Mouse (Mus musculus) CH12.LX (cell line): ENCODE results near the gene Tma16. TPM values are rescaled to one million over a fixed set of nuclear protein-coding genes. Genes with fewer than 3 reads are reported as not detected.

Experiments used
- DNase-seq: peaks from one replicate; pipeline ENCODE4 v3.0.0-alpha.2; 2013; ENCODE audit errors: extremely low read depth
- H3K27ac ChIP-seq: 2 replicates; pipeline ENCODE4 v1.5.1; 2012; ENCODE audit warnings: low read depth, mild to moderate bottlenecking, control low read depth, moderate library complexity; ENCODE audit not compliant: insufficient read depth
- H3K27me3 ChIP-seq: replicated peaks from 2 replicates; pipeline ENCODE3; 2012; ENCODE audit warnings: inconsistent platforms
- H3K36me3 ChIP-seq, 2 experiments: replicated peaks in 1 of 2; 2 replicates each; pipeline versions ENCODE3 to v1.6.1; 2012; ENCODE audit warnings: inconsistent platforms in 1 of 2, low read length in 1 of 2, mild to moderate bottlenecking in 1 of 2, mixed read lengths in 1 of 2, moderate library complexity in 1 of 2; ENCODE audit not compliant: control insufficient read depth in 1 of 2, insufficient read depth in 1 of 2
- H3K4me1 ChIP-seq, 2 experiments: 2 replicates each; pipeline ENCODE4 v1.6.1; 2012; ENCODE audit warnings: inconsistent platforms in 1 of 2, moderate library complexity in 1 of 2; ENCODE audit not compliant: insufficient read depth in 2 of 2, control insufficient read depth in 1 of 2
- H3K4me2 ChIP-seq: 2 replicates; pipeline ENCODE4 v1.6.1; 2012; ENCODE audit warnings: low read depth, mild to moderate bottlenecking, control low read depth; ENCODE audit not compliant: poor library complexity, insufficient read depth, severe bottlenecking
- H3K4me3 ChIP-seq, 3 experiments: fragments of 150-350 bp in 1 of 3; sonication (generic) in 1 of 3; replicated peaks in 1 of 3; 2 replicates each; pipeline versions ENCODE3 to v1.5.1; 2011 to 2012; ENCODE audit warnings: low read depth in 2 of 3, low read length in 2 of 3, mild to moderate bottlenecking in 2 of 3, moderate library complexity in 2 of 3, control low read depth in 1 of 3, improper control_type of control experiment in 1 of 3, inconsistent platforms in 1 of 3, mixed read lengths in 1 of 3; ENCODE audit not compliant: poor library complexity in 1 of 3
- H3K79me2 ChIP-seq: replicated peaks from 2 replicates; pipeline ENCODE4 v1.6.1; 2012; ENCODE audit warnings: mild to moderate bottlenecking, moderate library complexity; ENCODE audit not compliant: control insufficient read depth, poor library complexity, insufficient read depth, severe bottlenecking; ENCODE audit errors: extremely low read depth
- H3K9ac ChIP-seq: 2 replicates; pipeline ENCODE4 v1.6.1; 2012; ENCODE audit warnings: low read depth, mild to moderate bottlenecking, control low read depth, moderate library complexity; ENCODE audit not compliant: insufficient read depth
- H3K9me3 ChIP-seq: replicated peaks from 2 replicates; pipeline ENCODE3; 2012; ENCODE audit warnings: low read length, inconsistent platforms, mixed read lengths
- BHLHE40 ChIP-seq: IDR thresholded peaks from 2 replicates; pipeline ENCODE4 v1.6.1; 2011; ENCODE audit warnings: mild to moderate bottlenecking, low read depth, low read length, improper control_type of control experiment
- CHD2 ChIP-seq: IDR thresholded peaks from 2 replicates; pipeline ENCODE4 v1.6.1; 2011; ENCODE audit warnings: low read length, improper control_type of control experiment
- CTCF ChIP-seq, 2 experiments: IDR thresholded peaks in 1 of 2; conservative IDR thresholded peaks in 1 of 2; 2 replicates each; pipeline ENCODE4 v1.5.1; 2011 to 2012; ENCODE audit warnings: low read depth in 2 of 2, low read length in 2 of 2, improper control_type of control experiment in 1 of 2, inconsistent platforms in 1 of 2, mild to moderate bottlenecking in 1 of 2, moderate library complexity in 1 of 2
- E2F4 ChIP-seq: IDR thresholded peaks from 2 replicates; pipeline ENCODE4 v1.6.1; 2011; ENCODE audit warnings: low read depth, low read length, improper control_type of control experiment; ENCODE audit not compliant: insufficient replicate concordance
- EP300 ChIP-seq: IDR thresholded peaks from 2 replicates; pipeline ENCODE4 v1.6.1; 2011; ENCODE audit warnings: low read length, improper control_type of control experiment
- ETS1 ChIP-seq: conservative IDR thresholded peaks from 2 replicates; pipeline ENCODE4 v1.6.1; 2012; ENCODE audit warnings: low read depth, mild to moderate bottlenecking, inconsistent platforms, low read length, improper control_type of control experiment, moderate library complexity
- HCFC1 ChIP-seq: IDR thresholded peaks from 2 replicates; pipeline ENCODE4 v1.6.1; 2012; ENCODE audit warnings: low read depth, mild to moderate bottlenecking, inconsistent platforms, low read length, improper control_type of control experiment
- IRF4 ChIP-seq: IDR thresholded peaks from 2 replicates; pipeline ENCODE4 v1.6.1; 2014; ENCODE audit warnings: low read depth, mild to moderate bottlenecking, inconsistent platforms, low read length, improper control_type of control experiment
- JUN ChIP-seq: IDR thresholded peaks from 2 replicates; pipeline ENCODE4 v1.6.1; 2011; ENCODE audit warnings: low read depth, mild to moderate bottlenecking, low read length, improper control_type of control experiment, moderate library complexity; ENCODE audit not compliant: insufficient read depth
- JUND ChIP-seq: conservative IDR thresholded peaks from 2 replicates; pipeline ENCODE4 v1.6.1; 2011; ENCODE audit warnings: low read depth, low read length, improper control_type of control experiment
- MAFK ChIP-seq: IDR thresholded peaks from 2 replicates; pipeline ENCODE4 v1.6.1; 2011; ENCODE audit warnings: low read length, improper control_type of control experiment; ENCODE audit not compliant: insufficient replicate concordance
- MAX ChIP-seq: IDR thresholded peaks from 2 replicates; pipeline ENCODE4 v1.6.1; 2011; ENCODE audit warnings: low read length, improper control_type of control experiment
- MYC ChIP-seq: IDR thresholded peaks from 2 replicates; pipeline ENCODE4 v1.6.1; 2011; ENCODE audit warnings: low read depth, mild to moderate bottlenecking, improper control_type of control experiment, low read length
- NELFE ChIP-seq: IDR thresholded peaks from 2 replicates; pipeline ENCODE4 v1.6.1; 2011; ENCODE audit warnings: low read depth, low read length, improper control_type of control experiment
- NRF1 ChIP-seq: IDR thresholded peaks from 2 replicates; pipeline ENCODE4 v1.6.1; 2014; ENCODE audit warnings: low read depth, mild to moderate bottlenecking, inconsistent platforms, low read length, improper control_type of control experiment, moderate library complexity
- PAX5 ChIP-seq: IDR thresholded peaks from 2 replicates; pipeline ENCODE4 v1.6.1; 2012; ENCODE audit warnings: low read length, inconsistent platforms, mixed read lengths
- POLR2A ChIP-seq: IDR thresholded peaks from 2 replicates; pipeline ENCODE4 v1.6.1; 2011; ENCODE audit warnings: low read depth, mild to moderate bottlenecking, improper control_type of control experiment, low read length
- POLR2AphosphoS2 ChIP-seq: IDR thresholded peaks from 2 replicates; pipeline ENCODE4 v1.6.1; 2011; ENCODE audit warnings: low read depth, low read length, improper control_type of control experiment
- RCOR1 ChIP-seq: conservative IDR thresholded peaks from 2 replicates; pipeline ENCODE4 v1.6.1; 2012; ENCODE audit warnings: low read depth, mild to moderate bottlenecking, inconsistent platforms, low read length, improper control_type of control experiment
- SIN3A ChIP-seq: IDR thresholded peaks from 2 replicates; pipeline ENCODE4 v1.6.1; 2012; ENCODE audit warnings: low read length, improper control_type of control experiment, inconsistent platforms
- TBP ChIP-seq: conservative IDR thresholded peaks from 2 replicates; pipeline ENCODE4 v1.6.1; 2011; ENCODE audit warnings: low read depth, low read length, improper control_type of control experiment
- TCF12 ChIP-seq: IDR thresholded peaks from 2 replicates; pipeline ENCODE4 v1.6.1; 2014; ENCODE audit warnings: low read depth, mild to moderate bottlenecking, inconsistent platforms, low read length, improper control_type of control experiment
- UBTF ChIP-seq: IDR thresholded peaks from 2 replicates; pipeline ENCODE4 v1.6.1; 2012; ENCODE audit warnings: low read depth, mild to moderate bottlenecking, inconsistent platforms, low read length, improper control_type of control experiment, moderate library complexity
- USF1 ChIP-seq: IDR thresholded peaks from 2 replicates; pipeline ENCODE4 v1.6.1; 2014; ENCODE audit warnings: low read depth, mild to moderate bottlenecking, inconsistent platforms, low read length, improper control_type of control experiment
- USF2 ChIP-seq: conservative IDR thresholded peaks from 2 replicates; pipeline ENCODE4 v1.6.1; 2011; ENCODE audit warnings: low read depth, low read length, improper control_type of control experiment
- ZC3H11A ChIP-seq: IDR thresholded peaks from 2 replicates; pipeline ENCODE4 v1.6.1; 2012; ENCODE audit warnings: low read depth, mild to moderate bottlenecking, inconsistent platforms, low read length, improper control_type of control experiment
- ZKSCAN1 ChIP-seq: IDR thresholded peaks from 2 replicates; pipeline ENCODE4 v1.6.1; 2012; ENCODE audit warnings: low read depth, inconsistent platforms, low read length, improper control_type of control experiment, borderline replicate concordance
- dilution Hi-C: fragments of 300-500 bp; cut with MboI; formaldehyde crosslinking; loops from 2 replicates; pipeline ENCODE4 v1.14.3; 2020; ENCODE audit warnings: low sequenced_read_pairs; ENCODE audit not compliant: extremely low pct_unique_long_range_greater_than_20kb, extremely low pct_ligation_motif_present
- in situ Hi-C: fragments of 300-500 bp; cut with MboI; formaldehyde crosslinking; loops from 3 replicates; pipeline ENCODE4 v1.14.3; 2019; ENCODE audit warnings: low sequenced_read_pairs, low pct_ligation_motif_present, low pct_unique_long_range_greater_than_20kb, mixed read lengths
- polyA plus RNA-seq: library from polyadenylated mRNA; unstranded; fragments of >175 nt; gene quantifications from 2 replicates; pipeline ENCODE4 v1.2.1, GENCODE M21; 2012; ENCODE audit warnings: low read depth; ENCODE audit not compliant: insufficient read length
- total RNA-seq, 2 experiments: library from RNA; depleted of rRNA; stranded (reverse); fragments of 300-350 nt in 1 of 2; fragments of >200 nt in 1 of 2; gene quantifications; 2 replicates each; pipeline ENCODE4 v1.2.3; 2012 to 2014

Tma16 gene
- total and polyA plus RNA-seq, 3 experiments, result 13.7 to 36.5 (median 36.0) TPM

GRCm38 (mm10) chr8:66511537-66511936, 25.2 kb upstream of the Tma16 start, which contains the start of gene Tktl2:
Gene Tktl2, plus strand, starts transcription at chr8:66511756.
- no peak for DNase-seq
- H3K9me3 ChIP-seq, result no peaks in the 10 kb centered on the region
- no peak within 1 kb of the TSS for H3K4me3 ChIP-seq
- in situ Hi-C loops, result no loop called here
- H3K27ac ChIP-seq, result no peak within 1 kb of the TSS
- H3K4me1 ChIP-seq, result no peaks in the 10 kb centered on the region
- no peaks in the 10 kb centered on the region for H3K36me3 ChIP-seq
- no peaks in the 10 kb centered on the region for H3K79me2 ChIP-seq
- dilution Hi-C loops, result no loop called here
- H3K27me3 ChIP-seq, result no peaks in the 10 kb centered on the region
- no peak within 1 kb of the TSS for H3K9ac ChIP-seq
- no peak within 1 kb of the TSS for H3K4me2 ChIP-seq
- TF ChIP-seq JUN (no peak), ZKSCAN1 (no peak), UBTF (no peak), NRF1 (no peak), HCFC1 (no peak), CTCF (conservative IDR thresholded peaks at IDR 0.05 in 1 of 2, IDR thresholded peaks at IDR 0.05 in 1 of 2; ENCODE audit: low read depth in 2 of 2, low read length in 2 of 2) (no peak), PAX5 (no peak), POLR2AphosphoS2 (no peak), EP300 (no peak), POLR2A (no peak), USF1 (no peak), BHLHE40 (no peak), NELFE (no peak), MAFK (no peak), CHD2 (no peak)

- no peak overlapping the region for H3K9ac ChIP-seq
- TF ChIP-seq EP300 (peak; percentile 93), JUND (peak; percentile 54; the same call in 1 of the 2 replicates), BHLHE40 (peak; percentile 31; the same call in 1 of the 2 replicates), IRF4 (peak; percentile 87), CTCF (conservative IDR thresholded peaks at IDR 0.05 in 1 of 2, IDR thresholded peaks at IDR 0.05 in 1 of 2; ENCODE audit: low read depth in 2 of 2, low read length in 2 of 2) (0 out of 4 replicates have a peak, but pooled peaks of 1 of the 2 experiments have one; percentile 20), UBTF (no peak), RCOR1 (peak; percentile 71; the same call in 1 of the 2 replicates), USF2 (no peak), TCF12 (peak; percentile 71), MAX (peak; percentile 39; the same call in 1 of the 2 replicates), HCFC1 (no peak), MYC (peak; percentile 69; the same call in 1 of the 2 replicates), ETS1 (peak; percentile 8; the same call in 1 of the 2 replicates), ZC3H11A (no peak), E2F4 (no peak), TBP (no peak), SIN3A (peak; percentile 60; the same call in 1 of the 2 replicates)
- TF ChIP-seq, all 38 proteins: peak for 11
- H3K4me2 ChIP-seq, result no peak overlapping the region; the same call in 1 of the 2 replicates
- no peaks in the 10 kb centered on the region for H3K9me3 ChIP-seq
- H3K27me3 ChIP-seq, result no peaks in the 10 kb centered on the region
- H3K4me1 ChIP-seq, result peaks cover 7 to 17% of the 10 kb centered on the region in 2 experiments; a peak in 3 of 4 replicates
- H3K36me3 ChIP-seq, result no peaks in the 10 kb centered on the region
- H3K79me2 ChIP-seq, result no peaks in the 10 kb centered on the region
- DNase-seq, result peak; percentile 84
- no peak overlapping the region for H3K4me3 ChIP-seq
- no peak overlapping the region for H3K27ac ChIP-seq
- dilution Hi-C loops (no loop called here), in situ Hi-C loops (no loop called here)
Measured at GRCm38 (mm10) chr8:66503381-66503780, 17.1 kb upstream of the Tma16 start.
